Mouse (Mus musculus) bone marrow, adult 2 months (tissue): Measurements from ENCODE around the gene Slc22a23. TPM values are rescaled to one million over a fixed set of nuclear protein-coding genes. Genes with fewer than 3 reads are reported as not detected.

Experiments
- H3K27ac ChIP-seq: fragments of 200-500 bp; 2 replicates; pipeline ENCODE4 v1.5.1; 2012; ENCODE audit warnings: low read depth, mild to moderate bottlenecking, control low read depth, inconsistent platforms, low read length; ENCODE audit not compliant: control insufficient read depth, poor library complexity, insufficient read depth
- H3K4me1 ChIP-seq: fragments of 200-500 bp; 2 replicates; pipeline ENCODE4 v1.6.1; 2011; ENCODE audit warnings: low read length; ENCODE audit not compliant: control insufficient read depth, insufficient read depth
- H3K4me3 ChIP-seq: fragments of 200-500 bp; replicated peaks from 2 replicates; pipeline ENCODE3; 2011; ENCODE audit warnings: mild to moderate bottlenecking, low read depth, low read length, control low read depth; ENCODE audit not compliant: control insufficient read depth
- CTCF ChIP-seq: fragments of 200-500 bp; IDR thresholded peaks from 2 replicates; pipeline ENCODE4 v1.5.1; 2011; ENCODE audit warnings: low read length, control low read depth; ENCODE audit not compliant: control insufficient read depth, insufficient read depth
- POLR2A ChIP-seq: fragments of 200-500 bp; IDR thresholded peaks from 2 replicates; pipeline ENCODE4 v1.6.1; 2011; ENCODE audit warnings: low read depth, mild to moderate bottlenecking, control low read depth, low read length, borderline replicate concordance; ENCODE audit not compliant: control insufficient read depth
- WGBS: fragments of 180-500 bp; shearing (Covaris S2); methylation state at CpG from one replicate; pipeline ENCODE4 v1.1.7; 2018; 5-methylcytosine and 5-hydroxymethylcytosine counted together
- polyA plus RNA-seq: library from polyadenylated mRNA; stranded (reverse); fragments of >200 nt; gene quantifications from 2 replicates; pipeline ENCODE4 v1.2.4, GENCODE M21; 2011; ENCODE audit warnings: low replicate concordance; ENCODE audit not compliant: missing spikeins, insufficient read depth, insufficient read length

Gene Slc22a23
- polyA plus RNA-seq, 1 experiment, result 26.2 TPM

- TF ChIP-seq CTCF, result no peak
- no peak for TF ChIP-seq POLR2A
Measured at GRCm38 (mm10) chr13:34192414-34193191, 152.4 kb downstream of the Slc22a23 start.

GRCm38 (mm10) chr13:34187571-34187970, 157.4 kb downstream of the Slc22a23 start:
- TF ChIP-seq POLR2A (no peak), CTCF (peak; percentile 62)
- 2% methylated on average over 5 of the region's 5 CpGs for WGBS
- Histone ChIP-seq H3K4me1 (no peaks in the 10 kb centered on the region), H3K4me3 (peak overlapping the region; percentile 17), H3K27ac (no peak overlapping the region)

More at GRCm38 (mm10) chr13:34192414-34193191, 152.4 kb downstream of the Slc22a23 start:
- no peaks in the 10 kb centered on the region for H3K4me1 ChIP-seq
- H3K27ac ChIP-seq, result no peak overlapping the region
- 85% methylated on average over 8 of the region's 8 CpGs for WGBS
- no peak overlapping the region for H3K4me3 ChIP-seq

- WGBS, result 94% methylated on average over 2 of the region's 2 CpGs
- Histone ChIP-seq H3K4me3 (no peak overlapping the region), H3K27ac (no peak overlapping the region), H3K4me1 (no peaks in the 10 kb centered on the region)
- no peak for TF ChIP-seq CTCF
- TF ChIP-seq POLR2A, result no peak
Measured at GRCm38 (mm10) chr13:34185371-34185770, 159.6 kb downstream of the Slc22a23 start.

- Histone ChIP-seq H3K4me1 (no peaks in the 10 kb centered on the region), H3K4me3 (no peak overlapping the region), H3K27ac (no peak overlapping the region)
- TF ChIP-seq CTCF (no peak), POLR2A (no peak)
- 80% methylated on average over 5 of the region's 5 CpGs for WGBS
Measured at GRCm38 (mm10) chr13:34181624-34182023, 163.4 kb downstream of the Slc22a23 start.

GRCm38 (mm10) chr13:34174025-34174424, 171.0 kb downstream of the Slc22a23 start:
- Histone ChIP-seq H3K27ac (no peak overlapping the region), H3K4me1 (no peaks in the 10 kb centered on the region), H3K4me3 (no peak overlapping the region)
- 85% methylated on average over 6 of the region's 6 CpGs for WGBS
- no peak for TF ChIP-seq POLR2A
- TF ChIP-seq CTCF, result no peak

- no peak for TF ChIP-seq POLR2A
- TF ChIP-seq CTCF, result no peak
- H3K27ac ChIP-seq, result no peak overlapping the region
- H3K4me1 ChIP-seq, result no peaks in the 10 kb centered on the region; the same call in 1 of the 2 replicates
- peak overlapping the region; percentile 100 for H3K4me3 ChIP-seq
- WGBS, result 13% methylated on average over 12 of the region's 12 CpGs
Measured at GRCm38 (mm10) chr13:34163304-34163975, 181.5 kb downstream of the Slc22a23 start.

GRCm38 (mm10) chr13:34162491-34163303, 182.3 kb downstream of the Slc22a23 start, which contains the start of gene Psmg4:
Gene Psmg4 (plus strand): TSS chr13:34162964.
- peak within 1 kb of the TSS; percentile 100 for H3K4me3 ChIP-seq
- TF ChIP-seq POLR2A, result peak; percentile 70; the same call in 1 of the 2 replicates
- TF ChIP-seq CTCF, result no peak
- WGBS, result 4% methylated on average over 44 of the region's 44 CpGs
- H3K27ac ChIP-seq, result peak within 1 kb of the TSS; percentile 97
- H3K4me1 ChIP-seq, result no peaks in the 10 kb centered on the region; the same call in 1 of the 2 replicates
